Mouse (Mus musculus): ENCODE data around the gene Hibch. TPM values are rescaled to one million over a fixed set of nuclear protein-coding genes. Genes with fewer than 3 reads are reported as not detected.

Hibch gene
- polyA plus RNA-seq, 1 experiment from 2014 or later: 25.9 TPM

- 91% methylated on average over 6 of the region's 6 CpGs for WGBS
- no peak for DNase-seq (ENCODE audit: low spot score)
- no peak overlapping the region for H3K4me2 ChIP-seq (ENCODE audit: low read length)
- H3K9me3 ChIP-seq (replicated peaks; ENCODE audit: control insufficient read depth, low read length): no peaks in the 10 kb centered on the region
- no peak overlapping the region for H3K9ac ChIP-seq (ENCODE audit: low read length)
- no peaks in the 10 kb centered on the region for H3K27me3 ChIP-seq (replicated peaks; ENCODE audit: control insufficient read depth, insufficient read depth, low read length)
- H3K4me1 ChIP-seq (ENCODE audit: control insufficient read depth, insufficient read depth, low read length): no peaks in the 10 kb centered on the region
- H3K36me3 ChIP-seq (ENCODE audit: control insufficient read depth, insufficient read depth, low read length): no peaks in the 10 kb centered on the region
- no peak overlapping the region for H3K4me3 ChIP-seq (ENCODE audit: low read depth, low read length)
- ATAC-seq: no peak
- no peak overlapping the region for H3K27ac ChIP-seq (ENCODE audit: low read depth, low read length)
Measured at GRCm38 (mm10) chr1:52808456-52808855, 36.3 kb upstream of the Hibch start.

- Histone ChIP-seq H3K27ac (ENCODE audit: low read depth, low read length) (no peak overlapping the region; the same call in 1 of the 2 replicates), H3K4me1 (ENCODE audit: control insufficient read depth, insufficient read depth, low read length) (peaks cover 9% of the 10 kb centered on the region; the same call in 1 of the 2 replicates), H3K4me2 (ENCODE audit: low read length) (peak overlapping the region; percentile 81), H3K9ac (ENCODE audit: low read length) (peak overlapping the region; percentile 89), H3K36me3 (ENCODE audit: control insufficient read depth, insufficient read depth, low read length) (no peaks in the 10 kb centered on the region), H3K4me3 (ENCODE audit: low read depth, low read length) (peak overlapping the region; percentile 60), H3K27me3 (replicated peaks; ENCODE audit: control insufficient read depth, insufficient read depth, low read length) (no peaks in the 10 kb centered on the region), H3K9me3 (replicated peaks; ENCODE audit: control insufficient read depth, low read length) (no peaks in the 10 kb centered on the region)
- 62% methylated on average over 13 of the region's 13 CpGs for WGBS
- ATAC-seq (peak; percentile 22), DNase-seq (ENCODE audit: low spot score) (peak; percentile 8)
Measured at GRCm38 (mm10) chr1:52816232-52816891, 28.4 kb upstream of the Hibch start.

- Histone ChIP-seq H3K4me1 (ENCODE audit: control insufficient read depth, insufficient read depth, low read length) (peaks cover 9% of the 10 kb centered on the region; the same call in 1 of the 2 replicates), H3K27me3 (replicated peaks; ENCODE audit: control insufficient read depth, insufficient read depth, low read length) (no peaks in the 10 kb centered on the region), H3K9ac (ENCODE audit: low read length) (peak within 1 kb of the TSS; percentile 89), H3K36me3 (ENCODE audit: control insufficient read depth, insufficient read depth, low read length) (no peaks in the 10 kb centered on the region), H3K27ac (ENCODE audit: low read depth, low read length) (peak within 1 kb of the TSS; percentile 69), H3K4me2 (ENCODE audit: low read length) (peak within 1 kb of the TSS; percentile 81), H3K9me3 (replicated peaks; ENCODE audit: control insufficient read depth, low read length) (no peaks in the 10 kb centered on the region), H3K4me3 (ENCODE audit: low read depth, low read length) (peak within 1 kb of the TSS; percentile 60)
- ATAC-seq (peak; percentile 90), DNase-seq (ENCODE audit: low spot score) (peak; percentile 73)
- WGBS: 1% methylated on average over 56 of the region's 59 CpGs
Measured at GRCm38 (mm10) chr1:52816910-52817812, 27.6 kb upstream of the Hibch start, which contains the start of gene Inpp1. Gene Inpp1 (minus strand): TSS chr1:52817688.

- Histone ChIP-seq H3K4me1 (ENCODE audit: control insufficient read depth, insufficient read depth, low read length) (peaks cover 9% of the 10 kb centered on the region; the same call in 1 of the 2 replicates), H3K4me2 (ENCODE audit: low read length) (peak overlapping the region; percentile 81), H3K27ac (ENCODE audit: low read depth, low read length) (peak overlapping the region; percentile 69; the same call in 1 of the 2 replicates), H3K9me3 (replicated peaks; ENCODE audit: control insufficient read depth, low read length) (no peaks in the 10 kb centered on the region), H3K4me3 (ENCODE audit: low read depth, low read length) (peak overlapping the region; percentile 60), H3K36me3 (ENCODE audit: control insufficient read depth, insufficient read depth, low read length) (no peaks in the 10 kb centered on the region), H3K27me3 (replicated peaks; ENCODE audit: control insufficient read depth, insufficient read depth, low read length) (no peaks in the 10 kb centered on the region), H3K9ac (ENCODE audit: low read length) (peak overlapping the region; percentile 89)
- 7% methylated on average over 6 of the region's 7 CpGs for WGBS
- ATAC-seq (no peak), DNase-seq (ENCODE audit: low spot score) (no peak)
Measured at GRCm38 (mm10) chr1:52817813-52818147, 26.9 kb upstream of the Hibch start.

GRCm38 (mm10) chr1:52839099-52839498 is 5.6 kb upstream of the Hibch start:
- Histone ChIP-seq H3K4me2 (ENCODE audit: low read length) (no peak overlapping the region), H3K27me3 (replicated peaks; ENCODE audit: control insufficient read depth, insufficient read depth, low read length) (no peaks in the 10 kb centered on the region), H3K9me3 (replicated peaks; ENCODE audit: control insufficient read depth, low read length) (no peaks in the 10 kb centered on the region), H3K9ac (ENCODE audit: low read length) (no peak overlapping the region), H3K36me3 (ENCODE audit: control insufficient read depth, insufficient read depth, low read length) (no peaks in the 10 kb centered on the region), H3K4me1 (ENCODE audit: control insufficient read depth, insufficient read depth, low read length) (no peaks in the 10 kb centered on the region), H3K4me3 (ENCODE audit: low read depth, low read length) (no peak overlapping the region), H3K27ac (ENCODE audit: low read depth, low read length) (no peak overlapping the region)
- 100% methylated on average over 3 of the region's 3 CpGs for WGBS
- no peak for DNase-seq (ENCODE audit: low spot score)
- no peak for ATAC-seq

- Histone ChIP-seq H3K4me1 (ENCODE audit: control insufficient read depth, insufficient read depth, low read length) (peaks cover 4% of the 10 kb centered on the region; the same call in 1 of the 2 replicates), H3K36me3 (ENCODE audit: control insufficient read depth, insufficient read depth, low read length) (no peaks in the 10 kb centered on the region), H3K4me2 (ENCODE audit: low read length) (peak overlapping the region; percentile 71), H3K4me3 (ENCODE audit: low read depth, low read length) (peak overlapping the region; percentile 58), H3K27me3 (replicated peaks; ENCODE audit: control insufficient read depth, insufficient read depth, low read length) (no peaks in the 10 kb centered on the region), H3K27ac (ENCODE audit: low read depth, low read length) (no peak overlapping the region), H3K9ac (ENCODE audit: low read length) (no peak overlapping the region), H3K9me3 (replicated peaks; ENCODE audit: control insufficient read depth, low read length) (no peaks in the 10 kb centered on the region)
- DNase-seq (ENCODE audit: low spot score) (peak; percentile 0), ATAC-seq (peak; percentile 32; the same call in 1 of the 2 replicates)
- 16% methylated on average over 3 of the region's 3 CpGs for WGBS
Measured at GRCm38 (mm10) chr1:52844354-52844753, 375 bp upstream of the Hibch start.

- H3K4me1 ChIP-seq (ENCODE audit: control insufficient read depth, insufficient read depth, low read length): peaks cover 4% of the 10 kb centered on the region; the same call in 1 of the 2 replicates
- no peak overlapping the region for H3K9ac ChIP-seq (ENCODE audit: low read length)
- no peak for DNase-seq (ENCODE audit: low spot score)
- no peak overlapping the region for H3K27ac ChIP-seq (ENCODE audit: low read depth, low read length)
- H3K27me3 ChIP-seq (replicated peaks; ENCODE audit: control insufficient read depth, insufficient read depth, low read length): no peaks in the 10 kb centered on the region
- H3K4me3 ChIP-seq (ENCODE audit: low read depth, low read length): no peak overlapping the region
- H3K4me2 ChIP-seq (ENCODE audit: low read length): no peak overlapping the region
- ATAC-seq: no peak
- H3K9me3 ChIP-seq (replicated peaks; ENCODE audit: control insufficient read depth, low read length): no peaks in the 10 kb centered on the region
- WGBS: 88% methylated on average over 4 of the region's 4 CpGs
- no peaks in the 10 kb centered on the region for H3K36me3 ChIP-seq (ENCODE audit: control insufficient read depth, insufficient read depth, low read length)
Measured at GRCm38 (mm10) chr1:52846556-52846955, 1.8 kb downstream of the Hibch start.

GRCm38 (mm10) chr1:52849422-52849821 is 4.7 kb downstream of the Hibch start:
- Histone ChIP-seq H3K27me3 (replicated peaks; ENCODE audit: control insufficient read depth, insufficient read depth, low read length) (no peaks in the 10 kb centered on the region), H3K4me2 (ENCODE audit: low read length) (no peak overlapping the region), H3K9ac (ENCODE audit: low read length) (no peak overlapping the region), H3K36me3 (ENCODE audit: control insufficient read depth, insufficient read depth, low read length) (no peaks in the 10 kb centered on the region), H3K4me3 (ENCODE audit: low read depth, low read length) (no peak overlapping the region), H3K9me3 (replicated peaks; ENCODE audit: control insufficient read depth, low read length) (no peaks in the 10 kb centered on the region), H3K27ac (ENCODE audit: low read depth, low read length) (no peak overlapping the region), H3K4me1 (ENCODE audit: control insufficient read depth, insufficient read depth, low read length) (peaks cover 4% of the 10 kb centered on the region; the same call in 1 of the 2 replicates)
- DNase-seq (ENCODE audit: low spot score): no peak
- 79% methylated on average over 4 of the region's 4 CpGs for WGBS
- ATAC-seq: no peak

Data from forebrain, embryonic 14.5 days (tissue).